Mouse (Mus musculus) liver, adult 2 months (tissue): ENCODE measurements around the gene Wapl.

ENCODE experiments used
- CTCF ChIP-seq: fragments of 200-500 bp; IDR thresholded peaks from 2 replicates; pipeline ENCODE4 v1.5.1; 2011; ENCODE audit warnings: low read depth, low read length, control low read depth
- POLR2A ChIP-seq: fragments of 200-500 bp; IDR thresholded peaks from 2 replicates; pipeline ENCODE4 v1.6.1; 2011; ENCODE audit warnings: low read length, control low read depth; ENCODE audit not compliant: insufficient read depth; ENCODE audit errors: extremely low read depth

- no peak for TF ChIP-seq CTCF
- no peak for TF ChIP-seq POLR2A
Measured at GRCm38 (mm10) chr14:34735405-34735804, 61.7 kb downstream of the Wapl start.
